Comparison of ENCODE assay signal across 13 mouse cellular contexts in genomic region chr11:71390151-71390550, GRCm38 (mm10).
DNase-seq lines count a peak whose midpoint lies in the region; ATAC-seq lines count a peak whose summit lies in the region.
"Had no signal": no experiment of that assay in that cellular context is flagged by ENCODE, and none has a peak within 500 bp of the region (broad histone marks: within the 10 kb centered on the region; RNA-seq: fewer than 3 reads in every experiment).

No protein-coding gene starts in this region.

- ATAC-seq in forebrain, embryonic 16.5 days = no peak
- peak; percentile 41 for ATAC-seq in midbrain, embryonic 12.5 days (ENCODE audit: low FRiP score, low read depth)

- intact Hi-C loops in left cerebral cortex, postnatal 4 days (cut with DNase I) = no loop called here
- intact Hi-C loops in left cerebral cortex, postnatal 36 days (cut with DNase I) = no loop called here

- H3K36me3 ChIP-seq in forebrain, embryonic 10.5 days (replicated peaks) = no peaks in the 10 kb centered on the region
- H3K36me3 ChIP-seq in forebrain, embryonic 16.5 days (ENCODE audit: control insufficient read depth, insufficient read depth) = no peaks in the 10 kb centered on the region
- H3K36me3 ChIP-seq in midbrain, embryonic 12.5 days = no peaks in the 10 kb centered on the region
- H3K36me3 ChIP-seq: embryonic facial prominence, embryonic 15.5 days; heart, embryonic 13.5 days had no signal

- H3K4me2 ChIP-seq in forebrain, embryonic 16.5 days (ENCODE audit: low read length) = no peak overlapping the region
- H3K4me2 ChIP-seq in midbrain, embryonic 12.5 days (replicated peaks) = peak overlapping the region; percentile 34; the same call in 1 of the 2 replicates
- H3K4me2 ChIP-seq: embryonic facial prominence, embryonic 15.5 days; heart, embryonic 13.5 days had no signal

- peak overlapping the region; percentile 48; the same call in 1 of the 2 replicates for H3K27ac ChIP-seq in forebrain, embryonic 10.5 days
- H3K27ac ChIP-seq in forebrain, embryonic 16.5 days (ENCODE audit: low read length) = no peak overlapping the region; the same call in 1 of the 2 replicates
- H3K27ac ChIP-seq in midbrain, embryonic 12.5 days (replicated peaks) = peak overlapping the region; percentile 63
- H3K27ac ChIP-seq: embryonic facial prominence, embryonic 15.5 days; heart, embryonic 13.5 days had no signal

- no peak overlapping the region for H3K9ac ChIP-seq in forebrain, embryonic 16.5 days (replicated peaks; ENCODE audit: low read depth, low read length)
- H3K9ac ChIP-seq in midbrain, embryonic 12.5 days (replicated peaks) = no peak overlapping the region; the same call in 1 of the 2 replicates
- H3K9ac ChIP-seq: embryonic facial prominence, embryonic 15.5 days; heart, embryonic 13.5 days had no signal

- no peak for DNase-seq in forebrain, embryonic 10.5 days (ENCODE audit: extremely low spot score, low spot score)
- DNase-seq in left cerebral cortex, postnatal 4 days = peak; percentile 17
- no peak for DNase-seq in left cerebral cortex, postnatal 36 days (ENCODE audit: low spot score in 2 of 2)
- no peak for DNase-seq in thymus, postnatal 10 days (ENCODE audit: low spot score in 2 of 2)
- DNase-seq in lung, postnatal 25 days (ENCODE audit: low spot score) = no peak
- DNase-seq in layer of hippocampus, postnatal 14 days (ENCODE audit: low spot score in 2 of 2) = no peak
- DNase-seq: gastrocnemius, postnatal 36 days; lung, postnatal 36 days; thymus, postnatal 36 days had no signal

- no peaks in the 10 kb centered on the region for H3K9me3 ChIP-seq in forebrain, embryonic 10.5 days
- no peaks in the 10 kb centered on the region for H3K9me3 ChIP-seq in forebrain, embryonic 16.5 days (ENCODE audit: control insufficient read depth, low read length)
- H3K9me3 ChIP-seq in midbrain, embryonic 12.5 days = no peaks in the 10 kb centered on the region
- H3K9me3 ChIP-seq: embryonic facial prominence, embryonic 15.5 days; heart, embryonic 13.5 days had no signal

- 79% methylated on average over 3 of the region's 3 CpGs for WGBS in forebrain, embryonic 10.5 days
- WGBS in forebrain, embryonic 16.5 days = 48% methylated on average over 3 of the region's 3 CpGs
- 56% methylated on average over 3 of the region's 3 CpGs for WGBS in midbrain, embryonic 12.5 days

- no peaks in the 10 kb centered on the region for H3K27me3 ChIP-seq in forebrain, embryonic 10.5 days (ENCODE audit: poor library complexity, severe bottlenecking)
- H3K27me3 ChIP-seq in forebrain, embryonic 16.5 days (replicated peaks; ENCODE audit: control insufficient read depth, insufficient read depth, low read length) = no peaks in the 10 kb centered on the region
- no peaks in the 10 kb centered on the region for H3K27me3 ChIP-seq in midbrain, embryonic 12.5 days
- H3K27me3 ChIP-seq: embryonic facial prominence, embryonic 15.5 days; heart, embryonic 13.5 days had no signal

- H3K4me1 ChIP-seq in forebrain, embryonic 10.5 days = peaks cover 16% of the 10 kb centered on the region
- peaks cover 13% of the 10 kb centered on the region for H3K4me1 ChIP-seq in forebrain, embryonic 16.5 days (replicated peaks; ENCODE audit: control insufficient read depth, insufficient read depth, low read length)
- H3K4me1 ChIP-seq in midbrain, embryonic 12.5 days = peaks cover 14% of the 10 kb centered on the region
- H3K4me1 ChIP-seq: embryonic facial prominence, embryonic 15.5 days; heart, embryonic 13.5 days had no signal

- H3K4me3 ChIP-seq in forebrain, embryonic 10.5 days = no peak overlapping the region
- H3K4me3 ChIP-seq in forebrain, embryonic 16.5 days (replicated peaks; ENCODE audit: low read length) = no peak overlapping the region
- H3K4me3 ChIP-seq in midbrain, embryonic 12.5 days = no peak overlapping the region
- H3K4me3 ChIP-seq: embryonic facial prominence, embryonic 15.5 days; heart, embryonic 13.5 days had no signal
